Mouse (Mus musculus) brain, embryonic 18.5 days (tissue): ENCODE results near the gene Nipbl.
"Not testable (repeated sequence)": the region's sequence is repeated elsewhere in the genome, so short reads cannot be mapped to it uniquely, and the experiment has no call there.

Experiments used
- DNase-seq: peaks from one replicate; pipeline ENCODE4 v3.0.0-alpha.2; 2012; ENCODE audit warnings: low read depth, low spot score

Nipbl gene

DNA sequence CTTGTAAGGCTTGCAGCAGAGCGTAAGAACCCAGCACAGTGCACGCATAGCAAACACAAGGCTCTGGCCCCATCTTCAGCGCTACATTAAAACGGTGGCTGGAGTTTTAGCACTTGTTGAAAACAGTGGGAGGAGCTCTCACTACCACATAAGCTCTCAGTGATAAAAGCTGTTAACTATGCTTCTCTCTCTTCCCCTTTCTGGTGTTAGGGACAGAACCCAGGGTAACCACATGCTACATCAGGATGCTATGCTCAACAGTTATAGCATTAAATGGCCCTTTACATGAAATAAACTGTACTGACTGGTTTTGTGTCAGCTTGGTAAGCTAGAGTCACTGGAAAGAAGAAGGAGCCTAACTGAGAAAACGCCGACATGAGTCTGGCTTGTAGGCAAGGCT is 150.1 kb downstream of the Nipbl start:
- no peak for DNase-seq

GRCm38 (mm10) chr15:8291251-8291650 is 153.0 kb downstream of the Nipbl start:
- no peak for DNase-seq

- DNase-seq: no peak
These were observed 162.1 kb downstream of the Nipbl start for GRCm38 (mm10) chr15:8282155-8282554.

DNA sequence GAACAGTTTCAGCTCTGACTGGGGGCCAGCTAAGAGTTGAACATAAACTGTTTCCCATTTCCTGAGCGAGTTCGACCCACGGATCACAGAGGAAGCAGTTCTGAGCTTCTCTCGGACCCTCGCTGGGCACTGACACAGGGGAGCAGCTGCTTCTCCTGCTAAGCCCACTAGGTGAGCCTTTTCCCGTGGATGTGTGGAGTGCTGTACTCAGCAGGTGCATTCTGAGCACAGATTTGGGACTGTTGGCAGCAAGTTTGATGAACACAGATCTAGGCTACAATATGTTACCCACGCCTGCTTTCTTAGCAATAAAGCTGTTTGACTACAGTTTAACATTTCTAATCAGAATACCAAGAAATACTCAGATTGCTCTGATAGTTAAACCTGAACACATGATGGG is 162.6 kb downstream of the Nipbl start:
- no peak for DNase-seq

DNA sequence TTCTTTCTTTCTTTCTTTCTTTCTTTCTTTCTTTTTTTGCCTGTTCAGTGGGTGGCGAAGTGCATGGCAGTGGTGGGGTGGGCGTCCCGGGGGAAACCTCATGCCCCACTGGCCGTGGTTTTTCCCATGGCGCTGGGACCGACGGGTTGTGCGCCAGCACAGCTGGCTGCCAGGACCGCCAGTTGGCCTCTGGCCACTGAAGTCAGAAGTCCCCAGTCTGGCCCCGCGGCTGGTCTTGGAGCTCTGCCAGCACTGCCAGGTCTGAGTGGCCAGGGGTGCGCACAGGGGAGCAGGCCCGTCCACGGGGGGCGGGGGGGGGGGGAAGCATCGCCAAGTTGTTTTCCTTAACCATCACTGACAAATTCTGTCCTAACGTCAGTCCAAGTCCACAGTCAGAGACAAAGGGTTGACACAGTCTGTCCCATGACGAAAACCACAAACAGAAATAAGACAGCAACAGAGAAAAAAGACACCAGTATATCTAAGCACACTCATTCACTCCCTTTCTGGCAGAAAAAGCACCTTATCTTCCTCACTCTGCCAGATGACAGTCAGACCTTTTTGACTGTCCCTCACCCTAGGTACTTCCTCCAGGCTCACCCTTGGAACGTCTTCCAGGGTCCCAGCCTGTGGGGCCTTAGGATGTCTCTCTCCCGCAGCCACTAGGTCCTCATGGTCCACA is 164.2 kb downstream of the Nipbl start:
- DNase-seq: no peak

DNA sequence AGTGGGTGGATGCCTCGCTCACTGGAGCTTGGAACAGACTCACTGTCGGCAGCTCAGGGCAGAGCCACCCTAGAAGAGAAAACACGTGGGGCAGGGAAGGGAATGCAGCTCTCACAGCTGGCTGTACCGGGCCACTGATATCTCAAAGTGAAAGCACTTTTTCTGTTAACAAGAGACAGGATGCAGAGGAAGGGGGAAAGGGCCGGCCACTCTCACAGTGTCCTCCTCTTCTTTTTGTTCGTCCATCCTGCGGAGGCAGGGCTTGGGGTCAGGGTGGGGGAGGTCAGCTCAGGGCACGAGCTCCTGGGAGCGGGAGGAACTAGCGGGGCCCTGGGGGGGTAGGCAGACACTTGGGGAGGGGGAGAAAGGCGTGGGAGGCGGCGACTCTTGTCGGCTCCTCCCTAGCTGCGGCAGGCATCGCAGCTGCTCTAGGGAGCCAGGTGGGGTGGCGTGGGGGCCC is 164.9 kb downstream of the Nipbl start:
- no peak for DNase-seq

GRCm38 (mm10) chr15:8277916-8278315 is 166.3 kb downstream of the Nipbl start:
- not testable (repeated sequence) for DNase-seq

DNA sequence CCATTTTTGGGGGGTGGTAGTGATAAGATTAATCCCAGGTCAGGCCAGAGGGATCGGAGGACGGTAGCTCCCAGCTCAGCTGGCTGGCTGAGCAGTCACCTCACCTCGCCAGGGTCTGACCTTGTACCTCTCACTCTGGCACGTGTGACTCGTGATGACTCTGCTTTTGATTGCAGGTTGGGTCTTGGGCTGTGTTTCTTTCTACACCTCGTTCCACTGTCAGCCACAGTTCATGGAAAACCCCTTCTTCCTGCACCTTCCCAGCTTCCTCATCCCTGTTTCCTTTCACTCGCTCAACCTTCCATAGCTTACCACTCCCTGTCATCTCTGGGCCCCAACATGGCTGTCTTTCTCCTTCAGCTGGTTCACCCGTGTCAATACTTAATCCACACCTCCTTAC is 172.3 kb downstream of the Nipbl start:
- no peak for DNase-seq

DNA sequence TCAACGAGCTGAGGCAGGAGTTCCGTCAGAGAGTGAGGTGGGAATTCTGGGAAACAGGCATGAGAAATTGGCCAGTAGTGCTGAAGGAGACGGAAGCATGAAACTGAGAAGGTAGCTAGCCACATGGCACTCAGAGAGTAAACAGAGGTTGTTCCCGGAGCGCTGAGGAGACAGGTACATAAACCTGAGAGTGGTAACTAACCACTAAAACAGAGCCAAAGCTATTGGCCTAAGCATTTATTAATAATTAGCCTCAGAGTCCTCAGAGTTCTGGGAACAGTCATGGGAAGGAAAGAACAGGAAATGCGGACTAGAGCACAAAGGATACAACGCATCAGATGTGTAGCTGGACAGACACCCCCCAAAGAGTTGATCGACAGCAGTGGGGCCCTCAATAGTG is 176.0 kb downstream of the Nipbl start:
- no peak for DNase-seq

DNA sequence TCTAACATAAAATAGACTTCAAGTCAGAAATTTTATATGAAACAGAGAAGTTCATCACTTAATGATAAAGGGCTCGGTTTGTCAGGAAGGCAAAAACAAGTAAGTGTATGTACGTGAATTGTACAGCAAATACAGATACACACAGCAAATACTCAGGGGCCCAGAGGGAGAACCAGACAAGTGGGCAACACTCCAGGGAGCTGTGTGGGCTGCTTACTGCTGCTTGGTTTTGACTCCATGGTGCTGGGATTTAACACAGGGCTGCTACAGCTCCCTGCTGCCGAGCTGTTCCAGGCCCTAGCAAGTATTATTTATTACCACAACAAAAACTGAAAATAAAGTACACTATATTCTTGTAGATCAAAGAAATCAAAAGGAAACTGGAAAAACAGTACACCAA is 177.1 kb downstream of the Nipbl start:
- no peak for DNase-seq

- no peak for DNase-seq
These were observed 178.3 kb downstream of the Nipbl start for GRCm38 (mm10) chr15:8265946-8266345.
